Mouse (Mus musculus) layer of hippocampus, postnatal 14 days (tissue): Measurements from ENCODE around the gene Tmem270. TPM values are rescaled to one million over a fixed set of nuclear protein-coding genes. Genes with fewer than 3 reads are reported as not detected.
A peak's percentile ranks its signal among the peaks of the same experiment; 100 is the strongest.

Experiments used
- DNase-seq, 2 experiments: peaks; one replicate each; pipeline ENCODE4 v3.0.0; 2021 to 2022; ENCODE audit warnings: low spot score in 2 of 2, mixed read lengths in 1 of 2
- total RNA-seq, 2 experiments: library from RNA; stranded (reverse); gene quantifications; 2 replicates each; pipeline ENCODE4 v1.2.3; 2021

Tmem270 gene
- total RNA-seq, 2 experiments from 2014 or later: not detected

DNA sequence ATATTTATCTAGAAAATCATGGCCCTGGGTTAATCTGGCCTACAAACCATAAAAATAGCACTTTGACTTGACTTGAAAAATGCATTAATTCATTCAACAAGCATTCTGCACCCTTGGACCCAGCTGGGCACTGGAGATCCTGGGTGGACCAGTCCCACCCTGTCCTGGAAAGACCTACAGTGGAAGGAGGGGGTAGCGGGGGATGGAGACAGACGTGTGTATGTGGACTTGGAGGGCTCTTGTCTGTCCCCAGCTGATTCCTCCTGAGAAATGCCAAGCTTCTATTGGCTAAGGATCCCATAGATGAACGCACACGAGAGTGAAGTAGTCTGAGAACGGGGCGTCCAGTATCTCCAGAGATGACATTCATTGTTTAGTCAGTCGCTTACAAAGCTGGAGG is 18.0 kb downstream of the Tmem270 start:
- DNase-seq: no peak

DNA sequence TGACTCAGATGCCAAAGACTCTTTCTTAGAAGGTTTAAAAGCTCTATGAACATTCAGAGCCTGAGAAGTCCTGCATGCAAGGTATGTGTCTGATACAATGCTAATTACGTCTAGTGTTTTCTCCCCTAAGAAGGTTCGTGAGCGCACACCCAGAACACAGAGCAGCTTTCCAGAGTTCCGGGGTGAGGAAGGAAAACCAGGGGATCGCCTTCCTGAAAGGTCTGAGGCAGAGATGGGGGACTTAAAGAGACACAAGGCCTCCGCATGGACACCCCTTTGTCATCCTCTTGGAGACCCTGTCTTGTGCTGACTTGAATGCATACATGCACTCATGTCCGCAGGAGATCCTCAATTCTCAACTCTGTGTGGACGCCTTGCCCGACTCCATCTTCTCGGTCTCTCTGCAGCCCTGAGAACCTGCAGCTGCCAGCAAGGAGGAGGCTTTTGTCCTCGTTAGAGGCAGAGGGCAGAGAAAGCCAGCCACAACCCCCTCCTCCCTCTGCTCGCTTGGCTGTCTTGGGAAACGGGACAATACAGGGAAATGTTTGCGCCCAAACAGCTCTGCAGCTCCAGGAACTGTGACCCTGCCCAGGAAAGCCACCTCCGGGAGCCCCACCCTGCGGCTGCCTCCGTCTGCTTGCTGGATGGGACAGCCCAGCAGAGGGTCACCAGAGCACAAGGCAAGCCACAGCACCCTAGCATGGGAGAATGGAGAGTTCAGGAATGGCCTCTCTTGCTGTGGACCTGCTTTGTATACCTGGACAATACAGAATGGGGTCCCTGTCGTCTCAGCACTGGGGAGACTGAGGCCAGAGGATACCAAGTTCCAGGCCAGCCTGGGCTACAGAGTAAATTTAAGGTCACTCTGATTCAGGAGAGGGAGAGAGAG is 18.8 kb downstream of the Tmem270 start:
- DNase-seq: no peak

DNA sequence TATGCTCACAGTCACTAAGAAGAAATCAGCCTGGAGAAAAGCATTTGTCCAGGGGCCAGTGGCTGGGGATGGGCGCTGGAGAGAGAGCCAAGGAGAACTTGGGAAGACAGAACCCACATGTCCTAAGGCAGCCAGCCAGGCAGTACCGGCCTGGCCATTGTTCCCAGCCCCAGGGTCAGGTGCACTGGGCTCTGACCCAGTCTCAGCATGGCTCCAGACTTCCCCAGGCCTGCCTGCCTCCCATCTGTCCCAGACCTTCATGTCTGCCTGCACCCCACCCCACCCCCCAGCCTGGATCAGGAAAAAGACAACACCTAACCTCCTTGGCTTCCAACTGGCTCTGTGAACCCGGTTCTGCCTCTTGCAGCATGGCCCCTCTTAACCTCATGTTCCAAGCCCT is 23.5 kb downstream of the Tmem270 start:
- no peak for DNase-seq

DNA sequence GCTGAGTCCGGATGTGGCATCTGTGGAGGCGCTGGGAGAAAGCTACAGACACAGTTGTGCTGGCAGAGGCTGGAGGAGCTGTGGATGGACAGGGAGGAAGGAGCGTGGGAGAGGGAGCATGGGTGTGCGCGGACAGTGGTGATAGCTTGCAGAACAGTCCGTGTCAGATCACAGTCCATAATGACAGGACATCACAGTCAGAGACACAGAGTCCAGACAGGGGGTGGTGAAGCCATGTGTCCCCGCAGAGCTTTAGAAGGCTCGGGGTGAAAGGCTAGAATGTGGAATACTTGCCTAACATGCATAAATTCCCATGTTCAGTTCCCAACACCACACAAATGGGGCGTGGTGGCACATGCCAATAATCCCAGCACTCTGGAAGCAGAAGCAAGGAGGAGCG is 29.7 kb downstream of the Tmem270 start:
- DNase-seq: no peak

DNA sequence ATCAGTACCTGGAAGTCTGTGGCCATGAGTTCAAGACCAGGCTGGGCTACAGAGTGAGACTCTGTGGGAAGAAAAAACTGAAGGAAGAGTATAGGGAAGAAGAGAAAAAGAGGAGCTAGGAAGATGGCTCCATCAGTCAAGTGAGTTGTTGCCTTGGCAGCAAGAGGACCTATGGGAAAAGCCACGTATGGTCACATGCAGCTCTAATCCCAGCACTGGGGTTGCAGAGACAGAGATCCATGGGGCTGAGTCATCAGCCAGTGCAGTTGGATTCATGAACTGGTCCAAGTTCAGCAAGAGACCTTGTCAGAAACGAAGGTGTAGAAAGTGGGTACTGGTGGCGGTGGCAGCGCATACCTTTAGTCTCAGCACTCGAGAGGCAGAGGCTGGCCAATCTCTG is 31.3 kb downstream of the Tmem270 start:
- no peak for DNase-seq

DNA sequence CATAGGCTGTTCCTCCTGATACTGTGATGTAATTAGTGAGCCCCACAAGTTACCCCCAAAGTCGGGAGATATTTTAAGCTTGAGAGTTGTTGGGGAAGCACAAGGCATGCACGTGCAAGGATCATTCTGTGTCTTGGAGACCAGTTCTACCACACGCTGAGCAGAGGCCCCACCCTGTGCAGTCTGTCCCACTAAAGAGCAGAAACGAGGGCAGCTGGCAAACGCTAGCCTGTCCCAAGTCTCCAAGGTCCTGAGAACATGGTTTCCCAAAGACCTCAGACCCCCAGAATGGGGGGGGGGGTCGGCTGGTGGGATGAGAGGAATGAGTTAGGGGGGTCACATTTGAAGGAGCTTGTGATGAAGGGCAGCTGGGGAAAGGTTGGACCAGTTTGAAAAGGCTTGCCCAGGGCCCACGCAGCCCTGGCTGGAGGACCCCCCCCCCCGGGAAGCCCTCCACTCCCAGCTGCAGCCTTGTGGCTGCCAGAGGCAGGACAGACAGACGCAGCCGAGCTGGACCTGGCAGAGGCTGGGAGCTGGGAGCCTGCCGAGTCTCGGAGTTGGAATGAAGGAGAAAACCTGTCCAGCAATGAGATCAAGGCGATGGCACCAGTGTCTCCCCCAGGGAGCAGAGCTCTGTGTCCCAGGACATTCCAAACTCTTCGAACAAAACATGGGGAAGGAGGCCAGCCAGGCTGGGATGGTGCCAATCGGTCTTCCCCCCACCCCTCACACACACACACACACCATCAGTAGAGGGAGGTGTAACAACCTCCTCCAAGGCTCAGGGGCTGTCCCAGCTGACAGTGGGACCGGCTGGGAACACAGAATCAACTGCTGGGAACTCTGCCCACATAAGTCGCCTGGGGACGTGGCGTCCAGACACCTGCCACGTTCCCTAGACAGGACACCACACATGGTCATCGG is 32.3 kb downstream of the Tmem270 start:
- peak; percentile 35 to 64 for DNase-seq

DNA sequence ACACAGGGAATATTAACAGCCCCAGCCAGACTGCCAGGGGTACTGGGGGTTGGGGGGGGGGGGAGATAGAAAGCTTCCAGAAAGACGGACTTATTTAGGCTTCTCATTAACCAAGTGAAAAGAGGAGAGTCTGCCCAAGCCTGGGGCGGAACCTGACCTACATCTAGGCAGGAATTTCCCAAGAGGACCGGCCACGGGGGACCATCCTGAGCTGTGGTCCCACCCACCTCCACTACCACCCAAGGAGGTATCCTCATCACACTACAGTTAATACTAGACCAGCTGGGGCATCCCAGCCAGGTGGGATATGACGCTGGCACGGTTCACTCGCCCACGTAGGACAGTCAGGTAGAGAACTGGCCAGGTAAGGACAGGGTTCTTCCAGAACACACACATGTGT is 33.5 kb downstream of the Tmem270 start:
- DNase-seq: no peak

DNA sequence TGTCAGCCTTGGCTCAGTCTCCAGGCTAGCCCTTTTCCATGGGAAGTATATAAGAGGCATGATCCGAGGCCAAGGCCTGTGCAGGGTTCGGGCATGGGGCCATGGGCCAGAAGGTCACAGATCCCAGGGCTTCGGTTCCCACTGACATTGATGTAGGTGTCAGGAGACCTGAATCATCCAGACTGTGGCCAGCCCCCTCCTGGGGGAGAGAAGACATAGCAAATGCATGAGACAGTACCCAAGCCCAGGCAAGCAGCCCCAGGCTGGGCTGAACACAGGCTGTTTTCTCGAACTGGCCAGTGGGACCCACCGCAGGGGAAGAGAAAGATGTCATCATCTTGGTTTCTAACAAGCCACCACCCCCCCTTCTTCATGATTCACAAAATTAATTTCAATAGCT is 33.9 kb downstream of the Tmem270 start:
- DNase-seq: no peak

DNA sequence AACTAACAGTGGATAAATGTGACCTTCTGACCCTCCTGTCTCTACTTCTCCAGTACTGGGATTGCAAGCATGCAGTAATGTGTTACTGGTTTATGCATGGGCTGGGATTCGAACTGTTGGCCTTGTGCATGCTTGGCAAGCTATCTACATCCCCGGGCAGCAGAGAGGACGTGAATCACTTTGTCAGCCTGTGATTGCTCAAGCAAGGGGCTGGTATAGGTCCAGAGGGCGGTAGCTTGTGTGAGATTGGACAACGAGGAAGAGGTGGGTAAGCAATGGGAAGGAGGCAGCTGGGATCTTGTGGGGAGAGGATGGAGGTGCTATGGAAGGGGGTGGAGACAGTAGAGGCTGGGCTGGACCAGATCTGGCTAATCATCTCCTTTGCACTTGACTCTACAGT is 38.0 kb downstream of the Tmem270 start:
- no peak for DNase-seq

DNA sequence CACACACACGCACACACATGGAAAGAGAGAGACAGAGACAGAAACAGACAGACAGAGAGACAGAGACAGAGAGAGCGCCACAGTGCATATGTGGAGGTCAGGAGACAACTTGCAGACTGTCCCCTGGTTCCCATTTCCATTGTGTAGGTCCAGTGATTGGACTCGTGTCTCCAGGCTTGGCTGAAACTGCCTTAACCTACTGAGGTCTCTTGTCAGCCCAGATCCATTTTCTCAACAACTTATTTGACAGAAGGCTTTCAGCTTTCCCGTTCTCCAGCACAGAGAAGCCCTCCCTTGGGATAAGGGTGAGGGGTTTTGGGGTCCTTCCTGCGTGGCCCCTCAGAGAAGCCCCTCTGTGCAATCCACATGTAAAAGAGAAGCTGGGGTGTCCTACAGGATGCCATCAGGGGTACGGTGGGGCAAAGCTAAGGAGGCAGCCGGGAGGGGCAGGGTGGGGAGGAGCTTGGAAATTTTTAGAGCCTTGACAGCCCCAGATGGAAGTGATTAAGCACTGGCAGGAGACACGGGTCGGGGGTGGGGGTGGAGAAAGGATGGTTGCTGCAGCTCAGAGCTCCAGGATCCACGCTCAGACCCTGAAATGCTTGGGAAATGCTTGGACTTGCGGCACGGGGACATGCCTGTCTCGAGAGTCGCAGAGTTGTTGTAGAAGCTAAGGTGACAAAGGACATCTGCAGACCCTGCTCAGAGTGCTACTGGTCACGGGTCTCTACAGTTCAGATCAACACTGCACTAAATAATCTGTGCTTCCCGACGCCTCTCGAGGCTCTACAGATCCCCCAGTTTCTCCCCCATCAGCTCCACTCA is 39.0 kb downstream of the Tmem270 start:
- DNase-seq: no peak

DNA sequence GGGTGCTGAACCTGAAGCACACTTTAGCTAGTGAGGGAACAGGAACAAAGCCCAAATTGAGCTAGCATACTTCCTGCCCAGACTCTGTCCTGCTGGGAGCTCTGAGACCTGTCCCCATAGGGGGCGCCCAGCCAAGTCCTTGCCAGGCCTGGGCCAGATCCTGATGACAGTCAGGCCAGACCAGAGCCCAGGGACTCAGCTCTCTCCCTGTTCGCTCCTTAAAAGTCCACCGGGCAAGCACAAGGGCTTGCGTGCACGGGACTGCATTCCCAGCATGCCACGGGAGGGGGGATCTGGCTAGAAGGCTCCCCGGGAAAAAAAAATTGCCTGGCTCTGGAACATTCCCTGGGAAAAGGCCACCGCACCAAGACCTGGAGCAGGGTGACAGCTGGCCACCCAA is 41.4 kb downstream of the Tmem270 start:
- peak; percentile 26 to 41 for DNase-seq

DNA sequence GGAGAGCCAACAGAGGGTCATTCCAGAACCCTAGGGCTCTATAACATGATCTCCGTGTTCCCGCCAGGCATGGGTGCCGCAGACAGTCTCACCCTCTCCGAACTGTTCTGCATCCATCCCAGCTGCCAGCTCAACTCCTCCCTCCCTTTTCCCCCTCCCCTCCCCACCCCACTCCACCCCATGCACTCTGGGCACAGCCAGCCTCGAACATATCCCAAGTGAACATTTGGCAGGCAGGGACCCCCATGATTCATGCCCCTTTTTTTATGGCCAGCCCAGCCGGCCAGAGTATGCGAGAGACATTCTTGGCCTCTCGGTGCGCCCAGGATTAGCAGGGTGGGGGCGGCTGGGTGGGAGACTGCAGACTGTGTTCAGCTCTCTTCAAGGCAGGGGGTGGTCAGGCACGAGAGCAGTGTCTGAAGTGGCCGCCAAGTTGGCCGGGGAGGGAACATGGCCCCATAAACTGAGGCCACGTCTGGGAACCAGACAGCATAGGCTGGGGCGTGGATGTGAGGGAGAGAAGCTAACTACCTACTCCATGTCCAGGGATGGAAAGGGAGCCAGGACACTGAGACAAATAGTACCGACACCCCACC is 44.5 kb downstream of the Tmem270 start:
- DNase-seq: no peak

DNA sequence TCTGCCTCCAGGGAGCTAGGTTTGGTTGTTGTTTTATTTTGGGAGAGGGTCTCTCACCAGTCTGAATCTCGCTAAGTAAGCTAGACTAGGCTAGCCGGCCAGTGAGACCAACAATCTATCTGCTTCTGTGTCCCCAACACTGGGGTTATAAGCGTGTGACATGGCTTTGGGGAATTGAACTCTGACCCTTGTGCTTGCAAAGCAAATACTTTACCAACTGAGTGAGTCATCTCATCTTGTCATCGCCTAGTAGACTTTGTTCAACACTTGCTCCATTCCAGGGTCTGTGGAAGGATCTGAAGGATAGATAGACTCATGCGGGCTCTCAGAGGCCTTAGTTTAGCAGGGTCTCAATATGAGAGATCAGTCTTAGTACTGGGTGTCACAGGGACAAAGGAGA is 47.3 kb downstream of the Tmem270 start:
- DNase-seq: no peak

DNA sequence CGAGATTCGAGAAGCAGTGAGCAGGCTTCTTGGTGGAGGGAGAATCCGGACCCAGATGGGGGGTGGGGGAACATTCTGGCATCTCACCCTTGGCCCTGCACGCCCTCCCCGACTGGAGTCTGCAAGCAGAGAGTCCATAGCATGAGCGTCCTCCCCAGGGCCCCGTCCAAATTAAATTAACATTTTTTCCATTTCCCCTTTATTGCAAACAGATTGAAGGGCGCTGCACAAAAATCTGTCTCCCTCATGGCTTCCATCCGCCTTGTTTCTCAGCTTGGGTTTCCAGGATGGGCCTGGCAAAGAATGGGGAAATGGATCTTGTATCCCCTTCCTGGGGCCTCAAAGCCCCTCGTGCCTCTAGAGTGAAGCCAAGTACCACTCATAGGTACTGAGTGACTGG is 48.2 kb downstream of the Tmem270 start:
- DNase-seq: no peak

DNA sequence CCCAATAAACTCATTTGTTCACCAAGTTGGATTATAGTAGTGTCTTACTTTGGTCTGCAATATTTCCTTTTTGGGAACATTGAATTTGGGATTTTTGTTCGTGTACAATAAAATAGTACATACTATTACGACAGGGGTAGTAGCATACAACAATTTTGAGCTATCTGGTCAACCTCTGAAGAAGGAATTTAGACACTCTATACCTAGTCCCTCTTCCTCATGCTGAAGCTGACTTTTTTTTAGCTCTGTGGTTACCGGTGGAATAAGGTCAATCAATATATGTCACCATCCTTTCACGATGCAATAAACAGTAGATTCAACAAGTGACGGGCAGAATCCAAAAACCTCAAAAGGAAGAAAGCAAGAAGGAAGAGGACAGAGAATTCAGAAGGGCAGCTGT is 53.7 kb downstream of the Tmem270 start:
- no peak for DNase-seq

Other genes with a start within 250 kb of the Tmem270 start
- gene Limk1, start 218.1 kb downstream of the Tmem270 start, total RNA-seq: 10 to 100 TPM; 50.9 to 54.6 TPM
- 100 to 1,000 TPM in 1 of 2 experiments, 10 to 100 TPM in 1; 49.4 to 112 TPM for gene Eln, start 159.4 kb downstream of the Tmem270 start, total RNA-seq
- gene Cldn13, start 8.8 kb upstream of the Tmem270 start, total RNA-seq: not detected
- gene Mettl27, start 25.6 kb upstream of the Tmem270 start, total RNA-seq: 10 to 100 TPM; 14.6 to 16.5 TPM
- not detected for gene Cldn4, start 40.2 kb upstream of the Tmem270 start, total RNA-seq
- gene Cldn3, start 79.5 kb upstream of the Tmem270 start, total RNA-seq: 1 to 10 TPM; 2.0 to 2.7 TPM
- 10 to 100 TPM; 39.3 to 40.4 TPM for gene Abhd11, start 102.4 kb upstream of the Tmem270 start, total RNA-seq
- gene Stx1a, start 116.7 kb upstream of the Tmem270 start, total RNA-seq: 100 to 1,000 TPM; 157 to 160 TPM
- 10 to 100 TPM; 37.0 to 37.4 TPM for gene Dnajc30, start 157.5 kb upstream of the Tmem270 start, total RNA-seq
- 10 to 100 TPM; 49.4 to 51.6 TPM for gene Bud23, start 158.2 kb upstream of the Tmem270 start, total RNA-seq
- 10 to 100 TPM; 27.5 to 28.2 TPM for gene Vps37d, start 171.5 kb upstream of the Tmem270 start, total RNA-seq
- 1 to 10 TPM; 3.2 to 5.8 TPM for gene Mlxipl, start 183.2 kb upstream of the Tmem270 start, total RNA-seq
- 10 to 100 TPM; 24.5 to 26.2 TPM for gene Tbl2, start 242.9 kb upstream of the Tmem270 start, total RNA-seq